Mouse (Mus musculus) erythroblast, embryonic 14.5 days (primary cell): ENCODE measurements around the gene Tmem102.

Experiments used
- GATA1 ChIP-seq: IDR thresholded peaks from 2 replicates; pipeline ENCODE4 v1.6.1; 2012; ENCODE audit warnings: low read length, inconsistent platforms, mixed read lengths
- TAL1 ChIP-seq: IDR thresholded peaks from 3 replicates; pipeline ENCODE4 v1.6.1; 2012; ENCODE audit warnings: low read length, inconsistent platforms, mixed read lengths

- TF ChIP-seq GATA1 (no peak), TAL1 (no peak)
Measured at GRCm38 (mm10) chr11:69754701-69755100, 50.7 kb downstream of the Tmem102 start.
